Mouse (Mus musculus) embryonic fibroblast, embryonic 13.5 days (primary cell): ENCODE data around the gene Itgae. TPM values are rescaled to one million over a fixed set of nuclear protein-coding genes. Genes with fewer than 3 reads are reported as not detected.
"Not testable (repeated sequence)": the region's sequence is repeated elsewhere in the genome, so short reads cannot be mapped to it uniquely, and the experiment has no call there.

Source experiments
- H3K27ac ChIP-seq: 2 replicates; pipeline ENCODE4 v1.5.1; 2012; ENCODE audit warnings: low read length, control low read depth, inconsistent platforms; ENCODE audit not compliant: insufficient read depth
- H3K4me1 ChIP-seq: 2 replicates; pipeline ENCODE4 v1.6.1; 2011; ENCODE audit warnings: low read length; ENCODE audit not compliant: control insufficient read depth, insufficient read depth
- H3K4me3 ChIP-seq: 2 replicates; pipeline ENCODE4 v1.5.1; 2011; ENCODE audit warnings: mild to moderate bottlenecking, control low read depth, low read length; ENCODE audit not compliant: insufficient read depth
- CTCF ChIP-seq: IDR thresholded peaks from 2 replicates; pipeline ENCODE4 v1.5.1; 2011; ENCODE audit warnings: mild to moderate bottlenecking, control low read depth, low read length, moderate library complexity, borderline replicate concordance; ENCODE audit not compliant: insufficient read depth
- POLR2A ChIP-seq: IDR thresholded peaks from 2 replicates; pipeline ENCODE4 v1.6.1; 2011; ENCODE audit warnings: low read depth, mild to moderate bottlenecking, control low read depth, low read length, moderate library complexity
- polyA plus RNA-seq: library from polyadenylated mRNA; stranded (reverse); fragments of >200 nt; gene quantifications from 2 replicates; pipeline ENCODE4 v1.2.4, GENCODE M21; 2011; ENCODE audit warnings: low read depth; ENCODE audit not compliant: missing spikeins, insufficient read length

Itgae gene
- polyA plus RNA-seq, 1 experiment, result not detected

DNA sequence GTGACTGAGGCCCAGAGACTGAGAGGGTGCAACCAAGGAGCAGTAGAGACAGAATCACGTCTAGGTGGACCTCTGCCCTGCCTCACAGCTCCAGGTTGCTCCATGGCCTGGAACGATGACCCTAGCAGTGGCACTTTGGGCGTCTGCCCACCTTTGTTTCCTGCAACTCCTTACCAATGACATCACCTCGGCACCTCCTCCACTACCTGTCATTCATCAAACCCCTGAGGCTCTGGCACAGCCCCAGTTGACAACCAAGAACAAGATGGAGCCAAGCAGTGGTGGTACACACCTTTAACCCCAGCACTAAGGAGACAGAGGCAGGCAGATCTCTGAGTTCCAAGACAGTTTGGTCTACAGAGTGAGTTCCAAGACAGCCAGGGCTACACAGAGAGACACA is 1.7 kb downstream of the Itgae start:
- Histone ChIP-seq H3K4me1 (peaks cover 17% of the 10 kb centered on the region), H3K27ac (no peak overlapping the region), H3K4me3 (no peak overlapping the region)
- TF ChIP-seq CTCF, result no peak
- no peak for TF ChIP-seq POLR2A

DNA sequence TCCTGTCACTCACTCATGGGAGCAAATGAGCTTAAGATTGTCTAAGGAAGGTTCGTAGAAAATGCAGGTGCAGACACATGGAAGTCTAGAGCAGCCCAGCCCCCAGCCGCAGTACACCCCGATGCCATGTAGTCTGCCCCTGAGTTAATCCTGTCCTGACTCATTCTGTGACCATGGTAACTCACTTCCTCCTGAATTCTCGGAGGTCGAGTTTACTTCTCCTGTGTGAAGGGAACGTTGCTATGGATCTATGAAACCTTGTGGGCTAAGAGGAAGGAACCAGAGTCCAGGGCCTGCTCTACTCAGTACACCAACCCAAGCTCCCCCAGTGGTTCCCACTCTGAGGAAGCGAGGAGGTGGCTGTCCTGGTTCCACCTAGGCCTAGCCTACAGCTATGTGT is 2.5 kb downstream of the Itgae start:
- Histone ChIP-seq H3K4me3 (no peak overlapping the region), H3K4me1 (peaks cover 14% of the 10 kb centered on the region), H3K27ac (no peak overlapping the region)
- TF ChIP-seq POLR2A, result no peak
- TF ChIP-seq CTCF, result no peak

- Histone ChIP-seq H3K27ac (no peak overlapping the region), H3K4me3 (no peak overlapping the region), H3K4me1 (peaks cover 8% of the 10 kb centered on the region; the same call in 1 of the 2 replicates)
- TF ChIP-seq CTCF, result no peak
- no peak for TF ChIP-seq POLR2A
Observed at GRCm38 (mm10) chr11:73094231-73094995, 4.0 kb downstream of the Itgae start.

GRCm38 (mm10) chr11:73098860-73099259 is 8.5 kb downstream of the Itgae start:
- no peak for TF ChIP-seq POLR2A
- TF ChIP-seq CTCF, result no peak
- Histone ChIP-seq H3K4me1 (no peaks in the 10 kb centered on the region), H3K4me3 (no peak overlapping the region), H3K27ac (no peak overlapping the region)

DNA sequence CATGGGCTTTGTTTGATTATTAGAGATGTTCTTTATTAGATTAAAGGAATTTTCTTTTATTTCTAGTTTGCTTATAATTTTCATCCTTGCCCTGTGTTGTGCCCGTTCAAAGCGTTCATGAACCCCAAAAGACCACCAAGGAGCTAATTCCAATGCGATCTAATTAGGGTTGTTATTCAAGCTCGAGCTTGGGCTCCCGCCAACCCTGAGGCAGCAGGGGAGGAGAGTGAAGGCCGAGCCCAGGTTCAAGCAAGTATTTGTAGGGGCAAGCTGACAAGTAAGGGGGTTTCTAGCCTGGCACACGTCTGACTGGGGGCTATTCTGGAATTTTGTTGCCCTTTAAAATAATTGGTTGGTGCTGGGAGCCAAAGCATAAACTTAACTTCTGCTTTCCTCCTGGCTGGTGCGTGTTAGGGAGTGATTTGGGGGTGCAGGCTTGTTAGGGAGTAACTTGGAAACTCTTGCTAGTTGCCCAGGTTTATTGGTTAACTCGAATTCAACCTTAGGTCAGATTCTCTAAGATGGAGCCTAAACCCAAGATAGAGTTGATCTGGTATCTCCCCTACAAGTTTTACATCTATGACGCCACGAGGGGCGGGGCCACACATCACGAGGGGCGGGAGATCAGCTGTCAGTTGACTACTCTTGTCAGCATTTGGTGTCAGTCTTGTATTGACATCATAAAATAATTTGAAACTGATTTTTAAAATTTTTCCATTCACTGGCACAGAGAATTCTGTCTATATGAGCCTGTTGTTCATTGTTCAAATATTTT is 9.8 kb downstream of the Itgae start:
- H3K27ac ChIP-seq, result no peak overlapping the region
- no peaks in the 10 kb centered on the region for H3K4me1 ChIP-seq
- H3K4me3 ChIP-seq, result no peak overlapping the region
- no peak for TF ChIP-seq POLR2A
- no peak for TF ChIP-seq CTCF

- no peaks in the 10 kb centered on the region for H3K4me1 ChIP-seq
- TF ChIP-seq CTCF (no peak), POLR2A (no peak)
- no peak overlapping the region for H3K27ac ChIP-seq
- H3K4me3 ChIP-seq, result no peak overlapping the region
Observed at GRCm38 (mm10) chr11:73101308-73101707, 10.9 kb downstream of the Itgae start.

GRCm38 (mm10) chr11:73105246-73105645 is 14.9 kb downstream of the Itgae start:
- no peak overlapping the region for H3K4me3 ChIP-seq
- H3K27ac ChIP-seq, result no peak overlapping the region
- TF ChIP-seq POLR2A (no peak), CTCF (no peak)
- H3K4me1 ChIP-seq, result no peaks in the 10 kb centered on the region

DNA sequence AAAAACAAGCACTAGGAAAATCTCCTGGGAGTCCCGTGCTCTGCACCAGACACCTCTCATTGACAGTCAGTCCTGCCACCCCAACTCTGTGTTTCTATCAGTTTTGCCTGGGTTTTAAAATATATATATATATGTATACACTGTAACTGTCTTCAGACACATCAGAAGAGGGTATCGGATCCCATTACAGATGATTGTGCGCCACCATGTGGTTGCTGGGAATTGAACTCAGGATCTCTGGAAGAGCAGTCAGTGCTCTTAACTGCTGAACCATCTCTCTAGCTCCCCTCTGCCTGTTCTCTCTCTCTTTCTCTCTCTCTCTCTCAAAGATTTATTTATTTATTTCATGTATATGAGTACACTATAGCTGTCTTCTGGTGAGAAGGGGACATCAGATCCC is 17.0 kb downstream of the Itgae start:
- not testable (repeated sequence) for H3K27ac ChIP-seq, H3K4me3 ChIP-seq, H3K4me1 ChIP-seq

GRCm38 (mm10) chr11:73108195-73108897 is 18.0 kb downstream of the Itgae start:
- no peak for TF ChIP-seq POLR2A
- Histone ChIP-seq H3K4me1 (no peaks in the 10 kb centered on the region), H3K27ac (no peak overlapping the region), H3K4me3 (no peak overlapping the region)

DNA sequence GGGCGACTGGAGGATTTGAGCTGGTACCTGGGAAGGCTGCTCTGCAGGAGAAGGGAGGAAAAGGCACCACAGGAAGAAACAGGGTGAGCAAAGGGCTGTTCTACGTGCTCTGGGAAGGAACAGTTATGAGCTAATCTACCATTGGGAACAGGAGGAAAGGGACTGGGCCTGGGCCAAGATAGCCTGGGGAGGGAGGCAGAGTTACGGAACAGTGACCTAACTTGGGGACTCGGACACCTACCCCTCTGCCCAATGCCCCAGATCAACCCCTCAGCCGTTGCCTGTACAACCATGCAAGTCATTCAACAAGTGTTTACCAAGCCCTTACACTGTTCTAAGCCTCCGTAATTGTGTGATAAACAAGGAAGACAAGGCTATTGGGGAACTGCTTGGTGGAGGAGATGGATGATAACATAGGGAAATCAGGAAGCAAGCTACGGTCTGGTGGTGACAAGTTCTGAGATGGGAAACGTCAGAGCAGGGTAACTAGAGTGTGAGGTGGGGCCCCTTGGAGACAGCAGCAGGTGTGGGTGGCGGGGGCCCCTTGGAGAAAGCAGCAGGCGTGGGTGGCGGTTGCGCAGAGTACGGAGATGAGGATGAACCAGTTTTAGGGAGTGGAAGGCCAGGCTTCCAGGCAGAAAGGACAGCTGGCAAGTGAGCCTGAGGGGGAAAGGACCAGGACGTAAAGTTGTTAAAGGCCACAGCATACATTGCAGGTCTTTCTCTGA is 18.7 kb downstream of the Itgae start:
- H3K4me1 ChIP-seq, result no peaks in the 10 kb centered on the region

More for the DNA sequence above, 18.7 kb downstream of the Itgae start:
- TF ChIP-seq CTCF (no peak), POLR2A (no peak)
- H3K4me3 ChIP-seq, result no peak overlapping the region
- no peak overlapping the region for H3K27ac ChIP-seq
